Mouse (Mus musculus) cerebellum, adult 8-10 months (tissue): Measurements from ENCODE around the gene Mtif3.
A peak's percentile ranks its signal among the peaks of the same experiment; 100 is the strongest.

Experiments used
- DNase-seq: peaks from one replicate; pipeline ENCODE4 v3.0.0; 2022

Mtif3 gene

GRCm38 (mm10) chr5:146914088-146914766 lies 49.4 kb downstream of the Mtif3 start:
- DNase-seq, result peak; percentile 24

GRCm38 (mm10) chr5:146913355-146913754 lies 50.2 kb downstream of the Mtif3 start:
- no peak for DNase-seq

- DNase-seq, result no peak
These were observed 51.4 kb downstream of the Mtif3 start for GRCm38 (mm10) chr5:146912206-146912605.

DNA sequence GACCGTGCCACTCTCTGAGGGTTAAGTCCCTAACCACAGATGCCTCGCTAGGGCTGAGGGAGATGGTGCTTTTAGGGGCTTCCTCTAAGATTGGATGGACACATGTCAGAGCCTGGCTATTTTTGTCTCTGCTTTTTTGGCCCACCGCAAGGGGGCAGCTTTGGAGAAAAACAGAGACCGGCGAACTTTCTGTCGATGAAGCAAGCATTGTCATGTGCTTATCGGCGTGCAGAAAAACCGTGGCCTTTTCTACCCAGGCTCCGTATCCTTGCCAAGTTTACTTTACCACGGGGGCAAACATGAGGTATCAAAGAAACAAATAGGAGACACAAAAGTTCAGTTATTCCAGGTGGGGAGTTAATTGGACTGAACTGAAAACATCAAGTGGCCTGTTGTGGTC lies 55.0 kb downstream of the Mtif3 start:
- no peak for DNase-seq

DNA sequence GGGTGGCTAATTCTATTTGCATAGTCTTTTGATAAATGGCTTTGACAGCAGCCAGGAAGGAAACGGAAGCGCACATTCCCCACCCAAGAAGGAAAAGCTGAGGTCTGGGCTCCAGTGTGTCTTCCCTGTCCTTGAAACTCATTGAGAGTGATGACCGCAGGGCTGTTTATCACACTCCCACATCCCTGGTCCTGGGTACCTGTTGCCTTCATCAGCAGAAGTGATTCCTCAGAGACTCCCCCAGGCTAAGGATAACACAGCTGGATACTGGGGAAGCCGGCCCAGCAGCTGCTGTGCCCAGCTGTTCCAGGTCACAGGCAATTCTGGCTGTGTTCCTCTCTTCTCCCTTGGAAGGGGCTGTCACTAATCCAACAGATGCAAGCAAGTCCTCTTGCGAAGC lies 56.1 kb downstream of the Mtif3 start:
- DNase-seq, result no peak

DNA sequence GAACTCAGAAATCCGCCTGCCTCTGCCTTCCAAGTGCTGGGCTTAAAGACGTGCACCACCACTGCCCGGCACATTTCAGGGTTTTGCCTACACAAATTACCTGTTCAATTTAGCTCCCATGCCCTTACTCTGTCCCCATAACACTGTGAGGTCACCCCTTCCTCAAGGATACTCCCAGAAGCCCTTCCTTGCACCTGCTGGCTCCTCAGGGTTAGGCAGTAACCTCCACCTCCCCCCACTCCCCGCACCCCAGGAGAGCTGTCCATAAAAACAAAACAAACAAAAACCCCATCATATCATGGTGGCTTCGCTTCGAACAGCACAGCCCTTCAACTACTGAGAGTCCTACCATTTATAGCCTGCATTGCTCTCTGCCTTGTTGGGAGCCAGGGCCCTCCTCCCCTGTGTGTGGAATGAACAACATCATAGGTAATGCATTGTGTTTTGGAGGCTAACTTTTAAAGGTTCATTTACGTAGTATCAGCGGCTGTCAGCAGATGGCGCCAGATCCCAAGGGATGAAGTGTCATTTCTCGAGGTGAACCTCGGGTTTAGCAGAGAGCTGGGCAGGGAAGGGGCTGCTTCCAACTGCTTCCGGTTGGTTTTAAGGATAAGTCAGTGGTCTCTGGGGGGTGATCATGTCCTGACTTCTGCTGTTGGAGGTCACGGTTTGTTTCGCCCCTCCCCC lies 58.0 kb downstream of the Mtif3 start:
- DNase-seq, result peak; percentile 63

DNA sequence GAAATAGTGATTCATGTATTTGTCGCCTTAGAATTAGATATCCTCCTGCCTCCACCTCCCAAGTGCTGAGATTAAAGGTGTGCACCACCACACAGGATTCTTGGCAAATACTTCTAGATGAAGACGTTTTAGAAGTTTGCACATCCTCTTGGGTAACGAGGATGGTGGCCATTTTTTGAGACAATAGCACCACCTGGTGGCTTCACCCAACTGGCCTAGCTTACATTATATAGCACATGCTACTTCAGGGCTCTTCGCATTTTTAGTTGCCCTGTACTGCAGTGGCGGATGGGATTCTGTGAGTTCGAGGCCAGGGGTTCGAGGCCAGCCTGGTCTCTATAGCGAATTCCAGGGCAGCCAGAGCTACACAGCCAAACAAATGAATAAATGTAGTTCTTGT lies 59.2 kb downstream of the Mtif3 start:
- peak; percentile 74 for DNase-seq
